Mouse (Mus musculus) bone marrow macrophage, adult 2 months (primary cell): ENCODE results near the gene Sall2.
A peak's percentile ranks its signal among the peaks of the same experiment; 100 is the strongest.

Experiments
- CTCF ChIP-seq: IDR thresholded peaks from 2 replicates; pipeline ENCODE4 v1.5.1; 2012; ENCODE audit warnings: low read depth, mild to moderate bottlenecking, low read length, moderate library complexity
- POLR2A ChIP-seq: IDR thresholded peaks from 2 replicates; pipeline ENCODE4 v1.6.1; 2012; ENCODE audit warnings: mild to moderate bottlenecking, low read depth, low read length, borderline replicate concordance

DNA sequence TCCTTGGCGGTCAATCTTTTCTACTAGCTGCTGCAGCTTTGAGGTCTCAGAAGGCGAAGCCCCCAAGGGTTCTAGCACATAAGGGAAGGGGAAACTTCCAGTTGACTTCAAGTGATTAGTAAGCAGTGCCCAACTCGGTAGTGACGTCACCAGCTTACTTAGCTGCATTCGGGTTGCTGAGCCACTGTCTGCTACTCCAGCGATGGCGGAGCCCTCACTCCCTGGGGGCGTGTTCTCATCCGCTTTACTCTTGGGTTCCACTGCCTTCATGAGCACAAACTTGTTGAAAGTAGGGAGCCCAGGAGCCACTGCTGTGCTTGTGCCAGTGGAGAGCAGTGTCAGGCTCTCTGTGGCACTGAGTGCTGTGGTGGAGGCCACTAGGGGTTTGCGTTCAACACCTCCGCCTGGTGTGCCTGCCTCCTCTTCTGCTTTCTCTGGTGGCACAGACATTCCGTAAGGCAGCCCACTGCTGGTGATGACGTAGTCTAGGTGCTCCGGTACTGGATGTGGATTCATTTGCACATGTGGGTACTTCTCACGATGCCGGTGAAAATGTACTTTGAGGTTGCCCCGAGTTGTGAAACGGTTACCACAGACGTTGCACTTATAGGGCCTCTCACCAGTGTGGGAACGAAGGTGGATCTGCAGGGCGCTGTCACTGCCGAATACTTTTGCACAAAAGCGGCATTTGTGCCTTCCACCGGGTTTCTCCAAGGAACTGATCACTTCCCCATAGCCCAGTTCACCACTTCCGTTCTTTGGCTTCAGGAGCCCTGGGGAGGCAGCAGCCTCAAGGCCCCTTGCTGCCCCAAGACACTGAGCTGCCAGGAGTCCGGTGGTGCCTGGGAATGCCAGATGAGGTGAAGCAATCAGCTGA lies 14.4 kb downstream of the Sall2 start:
- TF ChIP-seq POLR2A = no peak
- TF ChIP-seq CTCF = peak; percentile 5; the same call in 1 of the 2 replicates
